Mouse (Mus musculus): ENCODE results near the gene Lrrc46. TPM values are rescaled to one million over a fixed set of nuclear protein-coding genes. Genes with fewer than 3 reads are reported as not detected.
A peak's percentile ranks its signal among the peaks of the same experiment; 100 is the strongest.

Gene Lrrc46
- total and polyA plus RNA-seq, 2 experiments from 2014 or later: 0.53 to 0.80 TPM

GRCm38 (mm10) chr11:96995031-96995430 is 46.2 kb downstream of the Lrrc46 start:
- TF ChIP-seq EP300 (IDR thresholded peaks at IDR 0.05; ENCODE audit: low read depth): no peak
- no peak for TF ChIP-seq CTCF (IDR thresholded peaks at IDR 0.05; ENCODE audit: low read depth)
- peaks cover 67% of the 10 kb centered on the region for H3K27me3 ChIP-seq (ENCODE audit: control insufficient read depth, insufficient read depth, low read length)
- ATAC-seq (ENCODE audit: insufficient read depth, low read depth) (no peak), DNase-seq (ENCODE audit: low spot score) (no peak)
- 36% methylated on average over 5 of the region's 5 CpGs for WGBS
- H3K4me1 ChIP-seq (ENCODE audit: control insufficient read depth, insufficient read depth): no peaks in the 10 kb centered on the region
- H3K4me2 ChIP-seq (ENCODE audit: low read depth, low read length): no peak overlapping the region
- no peak overlapping the region for H3K9ac ChIP-seq (replicated peaks; ENCODE audit: low read depth, low read length)
- H3K4me3 ChIP-seq (ENCODE audit: low read depth, low read length): no peak overlapping the region
- no peak overlapping the region for H3K27ac ChIP-seq (ENCODE audit: low read depth)
- H3K36me3 ChIP-seq (replicated peaks; ENCODE audit: control insufficient read depth, insufficient read depth, low read length): no peaks in the 10 kb centered on the region
- H3K9me3 ChIP-seq (replicated peaks; ENCODE audit: control insufficient read depth, low read length): no peaks in the 10 kb centered on the region

- H3K4me1 ChIP-seq (ENCODE audit: control insufficient read depth, insufficient read depth): no peaks in the 10 kb centered on the region; the same call in 1 of the 2 replicates
- H3K36me3 ChIP-seq (replicated peaks; ENCODE audit: control insufficient read depth, insufficient read depth, low read length): no peaks in the 10 kb centered on the region
- no peak for DNase-seq (ENCODE audit: low spot score)
- H3K4me2 ChIP-seq (ENCODE audit: low read depth, low read length): no peak overlapping the region
- ATAC-seq (ENCODE audit: insufficient read depth, low read depth): no peak
- H3K9ac ChIP-seq (replicated peaks; ENCODE audit: low read depth, low read length): no peak overlapping the region
- H3K4me3 ChIP-seq (ENCODE audit: low read depth, low read length): no peak overlapping the region
- no peaks in the 10 kb centered on the region for H3K9me3 ChIP-seq (replicated peaks; ENCODE audit: control insufficient read depth, low read length)
- WGBS: 34% methylated on average over 8 of the region's 8 CpGs
- TF ChIP-seq CTCF (IDR thresholded peaks at IDR 0.05; ENCODE audit: low read depth) (no peak), EP300 (IDR thresholded peaks at IDR 0.05; ENCODE audit: low read depth) (no peak)
- peaks cover 59% of the 10 kb centered on the region for H3K27me3 ChIP-seq (ENCODE audit: control insufficient read depth, insufficient read depth, low read length)
- no peak overlapping the region for H3K27ac ChIP-seq (ENCODE audit: low read depth)
Observed at GRCm38 (mm10) chr11:96992722-96993311, 48.4 kb downstream of the Lrrc46 start.

DNA sequence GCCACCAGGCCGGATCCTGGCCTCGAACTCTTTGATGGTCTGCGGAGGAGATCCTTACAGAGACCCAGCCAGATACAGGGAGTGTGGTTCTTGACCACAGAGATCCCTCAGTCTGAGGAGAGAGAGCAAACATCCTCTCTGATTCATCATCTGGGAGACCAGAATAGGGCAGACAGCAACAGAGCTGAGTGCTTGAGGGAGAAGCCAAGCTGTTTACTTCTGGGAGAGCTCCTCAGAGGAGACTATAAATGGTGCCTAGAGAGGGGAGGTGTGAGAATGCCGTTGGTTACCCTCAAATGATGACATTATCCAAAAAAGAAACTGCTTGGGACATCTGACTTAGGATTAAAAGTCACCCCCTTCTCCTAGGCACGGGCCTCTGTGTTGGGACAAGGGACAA is 49.7 kb downstream of the Lrrc46 start:
- Histone ChIP-seq H3K4me2 (ENCODE audit: low read depth, low read length) (no peak overlapping the region), H3K9me3 (replicated peaks; ENCODE audit: control insufficient read depth, low read length) (no peaks in the 10 kb centered on the region), H3K27ac (ENCODE audit: low read depth) (no peak overlapping the region), H3K27me3 (ENCODE audit: control insufficient read depth, insufficient read depth, low read length) (peaks cover 58% of the 10 kb centered on the region), H3K4me1 (ENCODE audit: control insufficient read depth, insufficient read depth) (no peaks in the 10 kb centered on the region; the same call in 1 of the 2 replicates), H3K9ac (replicated peaks; ENCODE audit: low read depth, low read length) (no peak overlapping the region), H3K4me3 (ENCODE audit: low read depth, low read length) (no peak overlapping the region), H3K36me3 (replicated peaks; ENCODE audit: control insufficient read depth, insufficient read depth, low read length) (no peaks in the 10 kb centered on the region)
- DNase-seq (ENCODE audit: low spot score) (no peak), ATAC-seq (ENCODE audit: insufficient read depth, low read depth) (no peak)
- TF ChIP-seq EP300 (IDR thresholded peaks at IDR 0.05; ENCODE audit: low read depth): no peak
- TF ChIP-seq CTCF (IDR thresholded peaks at IDR 0.05; ENCODE audit: low read depth): no peak
- WGBS: 67% methylated on average over 5 of the region's 5 CpGs

GRCm38 (mm10) chr11:96987873-96988655 is 53.1 kb downstream of the Lrrc46 start:
- Histone ChIP-seq H3K9ac (replicated peaks; ENCODE audit: low read depth, low read length) (no peak overlapping the region), H3K27me3 (ENCODE audit: control insufficient read depth, insufficient read depth, low read length) (peaks cover 59% of the 10 kb centered on the region), H3K9me3 (replicated peaks; ENCODE audit: control insufficient read depth, low read length) (no peaks in the 10 kb centered on the region), H3K4me1 (ENCODE audit: control insufficient read depth, insufficient read depth) (no peaks in the 10 kb centered on the region; the same call in 1 of the 2 replicates), H3K4me3 (ENCODE audit: low read depth, low read length) (peak overlapping the region; percentile 11), H3K4me2 (ENCODE audit: low read depth, low read length) (peak overlapping the region; percentile 41), H3K27ac (ENCODE audit: low read depth) (no peak overlapping the region), H3K36me3 (replicated peaks; ENCODE audit: control insufficient read depth, insufficient read depth, low read length) (no peaks in the 10 kb centered on the region)
- ATAC-seq (ENCODE audit: insufficient read depth, low read depth) (no peak), DNase-seq (ENCODE audit: low spot score) (no peak)
- no peak for TF ChIP-seq CTCF (IDR thresholded peaks at IDR 0.05; ENCODE audit: low read depth)
- TF ChIP-seq EP300 (IDR thresholded peaks at IDR 0.05; ENCODE audit: low read depth): no peak
- WGBS: 4% methylated on average over 31 of the region's 31 CpGs

- TF ChIP-seq CTCF (IDR thresholded peaks at IDR 0.05; ENCODE audit: low read depth) (no peak), EP300 (IDR thresholded peaks at IDR 0.05; ENCODE audit: low read depth) (no peak)
- no peaks in the 10 kb centered on the region; the same call in 1 of the 2 replicates for H3K4me1 ChIP-seq (ENCODE audit: control insufficient read depth, insufficient read depth)
- WGBS: 44% methylated on average over 3 of the region's 3 CpGs
- H3K9ac ChIP-seq (replicated peaks; ENCODE audit: low read depth, low read length): no peak overlapping the region
- ATAC-seq (ENCODE audit: insufficient read depth, low read depth) (no peak), DNase-seq (ENCODE audit: low spot score) (no peak)
- H3K4me2 ChIP-seq (ENCODE audit: low read depth, low read length): no peak overlapping the region
- H3K36me3 ChIP-seq (replicated peaks; ENCODE audit: control insufficient read depth, insufficient read depth, low read length): no peaks in the 10 kb centered on the region
- no peaks in the 10 kb centered on the region for H3K9me3 ChIP-seq (replicated peaks; ENCODE audit: control insufficient read depth, low read length)
- H3K27ac ChIP-seq (ENCODE audit: low read depth): no peak overlapping the region
- peaks cover 52% of the 10 kb centered on the region for H3K27me3 ChIP-seq (ENCODE audit: control insufficient read depth, insufficient read depth, low read length)
- H3K4me3 ChIP-seq (ENCODE audit: low read depth, low read length): no peak overlapping the region
Observed at GRCm38 (mm10) chr11:96986463-96986862, 54.7 kb downstream of the Lrrc46 start.

All from heart, postnatal 0 days (tissue).